7 mouse cellular contexts compared by ENCODE assay signal in the genomic region with DNA sequence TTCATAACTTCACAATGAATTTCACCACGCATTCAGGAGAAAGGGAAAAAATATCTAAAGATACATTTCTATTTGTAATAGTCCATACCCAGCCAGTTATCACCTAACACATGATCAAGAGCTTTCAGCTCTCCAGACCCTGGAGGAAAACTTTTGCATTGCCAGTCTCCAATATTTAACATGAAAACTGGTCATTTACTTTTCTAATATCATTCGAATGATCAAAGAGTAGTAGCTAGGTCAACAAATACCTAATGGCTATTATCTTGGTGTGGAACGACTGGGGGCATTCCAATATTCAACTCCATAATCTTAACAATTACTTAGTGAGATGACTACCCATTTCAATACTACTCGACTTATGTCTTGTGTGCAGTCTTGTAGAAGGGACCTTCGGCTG. TPM values are rescaled to one million over a fixed set of nuclear protein-coding genes. Genes with fewer than 3 reads are reported as not detected.
DNase-seq lines count a peak whose midpoint lies in the region; ATAC-seq and TF ChIP-seq lines count a peak whose summit lies in the region.

No protein-coding gene starts in this region.

- peak overlapping the region; percentile 70 for H3K4me2 ChIP-seq in lung, postnatal 0 days (replicated peaks; ENCODE audit: low read depth, low read length)
- peak overlapping the region; percentile 63 for H3K4me2 ChIP-seq in limb, embryonic 14.5 days (replicated peaks; ENCODE audit: low read depth, low read length, severe bottlenecking)
- H3K4me2 ChIP-seq in stomach, postnatal 0 days (replicated peaks; ENCODE audit: low read depth): peak overlapping the region; percentile 78

- peak overlapping the region; percentile 96 for H3K9ac ChIP-seq in lung, postnatal 0 days (replicated peaks; ENCODE audit: low read depth)
- H3K9ac ChIP-seq in limb, embryonic 14.5 days (ENCODE audit: low read depth, low read length, severe bottlenecking): peak overlapping the region; percentile 86
- peak overlapping the region; percentile 90; the same call in 1 of the 2 replicates for H3K9ac ChIP-seq in stomach, postnatal 0 days (ENCODE audit: low read length)

- no peak for TF ChIP-seq EP300 in lung, postnatal 0 days (IDR thresholded peaks at IDR 0.05)
- TF ChIP-seq EP300 in stomach, postnatal 0 days (optimal IDR thresholded peaks at IDR 0.05): no peak

- no peak for ATAC-seq in lung, postnatal 0 days
- ATAC-seq in limb, embryonic 14.5 days (ENCODE audit: low FRiP score, low read depth): no peak
- no peak for ATAC-seq in stomach, postnatal 0 days (ENCODE audit: low FRiP score, low TSS enrichment)

- H3K4me3 ChIP-seq in lung, postnatal 0 days (ENCODE audit: low read depth, low read length): peak overlapping the region; percentile 100
- H3K4me3 ChIP-seq in forebrain, embryonic 10.5 days: peak overlapping the region; percentile 97
- peak overlapping the region; percentile 100 for H3K4me3 ChIP-seq in limb, embryonic 14.5 days (replicated peaks; ENCODE audit: low read length)
- peak overlapping the region; percentile 99 for H3K4me3 ChIP-seq in stomach, postnatal 0 days (ENCODE audit: low read depth, low read length)

- DNase-seq in lung, postnatal 0 days (ENCODE audit: low spot score): peak; percentile 35
- DNase-seq in lung, postnatal 25 days (ENCODE audit: low spot score): no peak
- no peak for DNase-seq in forebrain, embryonic 10.5 days (ENCODE audit: extremely low spot score, low spot score)
- DNase-seq in limb, embryonic 14.5 days (ENCODE audit: low spot score): no peak
- DNase-seq in stomach, postnatal 0 days (ENCODE audit: low spot score): no peak
- DNase-seq in left cerebral cortex, adult 18-20 months (ENCODE audit: low spot score in 2 of 2): no peak
- no peak for DNase-seq in urinary bladder, postnatal 14 days (ENCODE audit: low spot score)

- H3K36me3 ChIP-seq in lung, postnatal 0 days (ENCODE audit: insufficient read depth, low read length): peaks cover 3% of the 10 kb centered on the region; the same call in 1 of the 2 replicates
- peaks cover 18% of the 10 kb centered on the region for H3K36me3 ChIP-seq in forebrain, embryonic 10.5 days (replicated peaks)
- H3K36me3 ChIP-seq in limb, embryonic 14.5 days (ENCODE audit: control insufficient read depth, insufficient read depth, low read length): peaks cover 6% of the 10 kb centered on the region
- no peaks in the 10 kb centered on the region for H3K36me3 ChIP-seq in stomach, postnatal 0 days (ENCODE audit: control insufficient read depth, insufficient read depth, low read length)

- no peaks in the 10 kb centered on the region for H3K27me3 ChIP-seq in lung, postnatal 0 days (replicated peaks; ENCODE audit: insufficient read depth, low read length)
- H3K27me3 ChIP-seq in forebrain, embryonic 10.5 days (ENCODE audit: poor library complexity, severe bottlenecking): no peaks in the 10 kb centered on the region
- no peaks in the 10 kb centered on the region for H3K27me3 ChIP-seq in limb, embryonic 14.5 days (ENCODE audit: control insufficient read depth, insufficient read depth, low read length)
- no peaks in the 10 kb centered on the region for H3K27me3 ChIP-seq in stomach, postnatal 0 days (ENCODE audit: control insufficient read depth, insufficient read depth, low read length)

- 5% methylated on average over 5 of the region's 5 CpGs for WGBS in lung, postnatal 0 days
- WGBS in forebrain, embryonic 10.5 days: 30% methylated on average over 5 of the region's 5 CpGs
- 15% methylated on average over 5 of the region's 5 CpGs for WGBS in limb, embryonic 14.5 days
- 4% methylated on average over 5 of the region's 5 CpGs for WGBS in stomach, postnatal 0 days

- peak overlapping the region; percentile 100 for H3K27ac ChIP-seq in lung, postnatal 0 days (ENCODE audit: low read length)
- H3K27ac ChIP-seq in forebrain, embryonic 10.5 days: peak overlapping the region; percentile 99
- H3K27ac ChIP-seq in limb, embryonic 14.5 days (replicated peaks; ENCODE audit: low read depth, low read length): no peak overlapping the region
- H3K27ac ChIP-seq in stomach, postnatal 0 days (replicated peaks): no peak overlapping the region

- peaks cover 7% of the 10 kb centered on the region; the same call in 1 of the 2 replicates for H3K4me1 ChIP-seq in lung, postnatal 0 days (ENCODE audit: insufficient read depth, low read depth, low read length)
- peaks cover 26% of the 10 kb centered on the region for H3K4me1 ChIP-seq in forebrain, embryonic 10.5 days
- H3K4me1 ChIP-seq in limb, embryonic 14.5 days (ENCODE audit: control insufficient read depth, insufficient read depth, low read length): peaks cover 20% of the 10 kb centered on the region
- 0 out of 2 replicates have a peak, but pooled peaks cover 3% of the 10 kb centered on the region for H3K4me1 ChIP-seq in stomach, postnatal 0 days (replicated peaks; ENCODE audit: control insufficient read depth, insufficient read depth)

- TF ChIP-seq POLR2A in limb, embryonic 14.5 days (IDR thresholded peaks at IDR 0.05; ENCODE audit: borderline replicate concordance, extremely low read depth, insufficient read depth, insufficient read length): no peak

- TF ChIP-seq CTCF in lung, postnatal 0 days (IDR thresholded peaks at IDR 0.05): no peak
- no peak for TF ChIP-seq CTCF in stomach, postnatal 0 days (IDR thresholded peaks at IDR 0.05; ENCODE audit: low read depth)

- H3K9me3 ChIP-seq in lung, postnatal 0 days (ENCODE audit: low read length): no peaks in the 10 kb centered on the region
- H3K9me3 ChIP-seq in forebrain, embryonic 10.5 days: no peaks in the 10 kb centered on the region
- H3K9me3 ChIP-seq in limb, embryonic 14.5 days (ENCODE audit: control insufficient read depth, low read length): no peaks in the 10 kb centered on the region
- no peaks in the 10 kb centered on the region for H3K9me3 ChIP-seq in stomach, postnatal 0 days (ENCODE audit: control insufficient read depth, low read length)

RNA-seq across cellular contexts. Expression of a gene that starts 22.3 kb away (rescaled TPM):
- 0.16 and 0.38 TPM in 2 replicates for polyA plus RNA-seq in lung, postnatal 0 days (2015; fragmentation: Nextera tagmentation; extraction: Ambion mirVana)
- polyA plus RNA-seq in forebrain, embryonic 10.5 days (2016; fragmentation: Nextera tagmentation; extraction: Ambion mirVana): not detected in 2 replicates
- 0.77 and 1.9 TPM in 2 replicates for polyA plus RNA-seq in limb, embryonic 14.5 days (2012; rRNA removed)
- polyA plus RNA-seq in limb, embryonic 14.5 days (2014; fragmentation: Nextera tagmentation; extraction: Ambion mirVana): 1.2 and 2.0 TPM in 2 replicates
- 0.11 TPM in 1 of 2 replicates, not detected in the other for polyA plus RNA-seq in stomach, postnatal 0 days (2015; fragmentation: Nextera tagmentation; extraction: Ambion mirVana)
- 1 to 10 TPM; 1.8 to 2.6 TPM for total RNA-seq in left cerebral cortex, adult 18-20 months (2021)

RNA-seq across cellular contexts. Expression of a gene that starts 26.7 kb away (rescaled TPM):
- polyA plus RNA-seq in lung, postnatal 0 days (2015; fragmentation: Nextera tagmentation; extraction: Ambion mirVana): 167 and 192 TPM in 2 replicates
- polyA plus RNA-seq in forebrain, embryonic 10.5 days (2016; fragmentation: Nextera tagmentation; extraction: Ambion mirVana): 124 and 138 TPM in 2 replicates
- polyA plus RNA-seq in limb, embryonic 14.5 days (2012; rRNA removed): 36.6 and 45.1 TPM in 2 replicates
- 117 and 120 TPM in 2 replicates for polyA plus RNA-seq in limb, embryonic 14.5 days (2014; fragmentation: Nextera tagmentation; extraction: Ambion mirVana)
- polyA plus RNA-seq in stomach, postnatal 0 days (2015; fragmentation: Nextera tagmentation; extraction: Ambion mirVana): 122 TPM in 2 replicates
- total RNA-seq in left cerebral cortex, adult 18-20 months (2021): 100 to 1,000 TPM; 105 to 108 TPM

Comparison
In these comparisons a context has a peak if more than half of its experiments do, and no peak if none do; other contexts are left out.
1. H3K27ac ChIP-seq: peak in lung, postnatal 0 days (single experiment) and forebrain, embryonic 10.5 days (single experiment); none in limb, embryonic 14.5 days (single experiment) and stomach, postnatal 0 days (single experiment).
2. Peak in every context shown above with its lines, with median percentiles within 50 percentile points of each other: H3K4me2 ChIP-seq, H3K4me3 ChIP-seq and H3K9ac ChIP-seq.